Mouse (Mus musculus): ENCODE data around the gene Fam171a1.

GRCm38 (mm10) chr2:3118203-3118941 is 4.3 kb downstream of the Fam171a1 start:
- peak; percentile 56 for TF ChIP-seq CTCF (conservative IDR thresholded peaks at IDR 0.05; ENCODE audit: insufficient read depth, insufficient read length, low read depth, low read length)
- TF ChIP-seq POLR2A (IDR thresholded peaks at IDR 0.05; ENCODE audit: low read depth, low read length): no peak
